Mouse (Mus musculus) fibroblast of lung, adult 2 months (primary cell): ENCODE measurements around the gene Reg3a.
"Not testable (repeated sequence)": the region's sequence is repeated elsewhere in the genome, so short reads cannot be mapped to it uniquely, and the experiment has no call there.

Source experiments
- DNase-seq: peaks from one replicate; pipeline ENCODE4 v3.0.0-alpha.2; 2011; ENCODE audit warnings: low read depth

Gene Reg3a

GRCm38 (mm10) chr6:78380409-78380808 is at the start of gene Reg3a:
TSS of gene Reg3a (plus strand) at chr6:78380709.
- DNase-seq = no peak

GRCm38 (mm10) chr6:78331919-78332569 is 48.5 kb upstream of the Reg3a start:
- no peak for DNase-seq

- DNase-seq = no peak
These were observed 40.2 kb upstream of the Reg3a start for GRCm38 (mm10) chr6:78340296-78340695.

GRCm38 (mm10) chr6:78341689-78342088 is 38.8 kb upstream of the Reg3a start:
- no peak for DNase-seq

GRCm38 (mm10) chr6:78361971-78362563 is 18.4 kb upstream of the Reg3a start:
- DNase-seq = no peak

GRCm38 (mm10) chr6:78370357-78370756 is 10.2 kb upstream of the Reg3a start, which contains the start of gene Reg3b:
TSS of gene Reg3b (plus strand) at chr6:78370657.
- no peak for DNase-seq

- no peak for DNase-seq
These were observed 1.7 kb upstream of the Reg3a start, which contains the start of gene Reg3d for GRCm38 (mm10) chr6:78378765-78379164. TSS of gene Reg3d (minus strand) at chr6:78378865.

GRCm38 (mm10) chr6:78385609-78386008 is 5.1 kb downstream of the Reg3a start:
- no peak for DNase-seq

GRCm38 (mm10) chr6:78395323-78395722 is 14.8 kb downstream of the Reg3a start, which contains the start of gene Reg2:
TSS of gene Reg2 (plus strand) at chr6:78395623.
- not testable (repeated sequence) for DNase-seq

- not testable (repeated sequence) for DNase-seq
These were observed 41.9 kb downstream of the Reg3a start, which contains the start of gene Reg1 for GRCm38 (mm10) chr6:78422411-78422810. TSS of gene Reg1 (plus strand) at chr6:78422711.

- DNase-seq = no peak
These were observed 45.0 kb downstream of the Reg3a start for GRCm38 (mm10) chr6:78425497-78425896.
